Mouse (Mus musculus): ENCODE measurements around the gene Vdr. TPM values are rescaled to one million over a fixed set of nuclear protein-coding genes. Genes with fewer than 3 reads are reported as not detected.
A peak's percentile ranks its signal among the peaks of the same experiment; 100 is the strongest.

The Vdr gene
- polyA plus RNA-seq, 1 experiment from 2014 or later: 2.6 TPM

GRCm38 (mm10) chr15:97809942-97810341 is 100.5 kb downstream of the Vdr start:
- Histone ChIP-seq H3K9me3 (ENCODE audit: low read length) (no peaks in the 10 kb centered on the region), H3K27me3 (replicated peaks; ENCODE audit: insufficient read depth, low read length) (no peaks in the 10 kb centered on the region), H3K4me3 (ENCODE audit: low read depth, low read length) (no peak overlapping the region), H3K9ac (replicated peaks; ENCODE audit: low read depth) (no peak overlapping the region), H3K36me3 (ENCODE audit: insufficient read depth, low read length) (peaks cover 38% of the 10 kb centered on the region), H3K4me1 (ENCODE audit: insufficient read depth, low read depth, low read length) (peaks cover 20% of the 10 kb centered on the region), H3K4me2 (replicated peaks; ENCODE audit: low read depth, low read length) (no peak overlapping the region), H3K27ac (ENCODE audit: low read length) (no peak overlapping the region)
- TF ChIP-seq CTCF (IDR thresholded peaks at IDR 0.05) (peak; percentile 73), EP300 (IDR thresholded peaks at IDR 0.05) (no peak)
- DNase-seq (ENCODE audit: low spot score) (peak; percentile 51), ATAC-seq (peak; percentile 32; the same call in 1 of the 2 replicates)
- 84% methylated on average over 5 of the region's 5 CpGs for WGBS

- WGBS: 79% methylated on average over 14 of the region's 14 CpGs
- TF ChIP-seq EP300 (IDR thresholded peaks at IDR 0.05): no peak
- no peak for TF ChIP-seq CTCF (IDR thresholded peaks at IDR 0.05)
- ATAC-seq: no peak
These were observed 101.2 kb downstream of the Vdr start for GRCm38 (mm10) chr15:97809206-97809605.

GRCm38 (mm10) chr15:97808532-97808931 is 101.9 kb downstream of the Vdr start:
- no peaks in the 10 kb centered on the region for H3K27me3 ChIP-seq (replicated peaks; ENCODE audit: insufficient read depth, low read length)
- no peak overlapping the region for H3K9ac ChIP-seq (replicated peaks; ENCODE audit: low read depth)
- H3K4me3 ChIP-seq (ENCODE audit: low read depth, low read length): no peak overlapping the region
- no peak overlapping the region for H3K27ac ChIP-seq (ENCODE audit: low read length)
- no peak overlapping the region for H3K4me2 ChIP-seq (replicated peaks; ENCODE audit: low read depth, low read length)
- TF ChIP-seq EP300 (IDR thresholded peaks at IDR 0.05) (no peak), CTCF (IDR thresholded peaks at IDR 0.05) (no peak)
- peaks cover 43% of the 10 kb centered on the region for H3K36me3 ChIP-seq (ENCODE audit: insufficient read depth, low read length)
- no peaks in the 10 kb centered on the region for H3K9me3 ChIP-seq (ENCODE audit: low read length)
- ATAC-seq (no peak), DNase-seq (ENCODE audit: low spot score) (no peak)
- 81% methylated on average over 14 of the region's 14 CpGs for WGBS
- peaks cover 13% of the 10 kb centered on the region for H3K4me1 ChIP-seq (ENCODE audit: insufficient read depth, low read depth, low read length)

More at GRCm38 (mm10) chr15:97809206-97809605, 101.2 kb downstream of the Vdr start:
- H3K9me3 ChIP-seq (ENCODE audit: low read length): no peaks in the 10 kb centered on the region
- H3K4me1 ChIP-seq (ENCODE audit: insufficient read depth, low read depth, low read length): peaks cover 13% of the 10 kb centered on the region
- no peak overlapping the region for H3K4me2 ChIP-seq (replicated peaks; ENCODE audit: low read depth, low read length)
- DNase-seq (ENCODE audit: low spot score): no peak
- no peak overlapping the region for H3K4me3 ChIP-seq (ENCODE audit: low read depth, low read length)
- H3K27ac ChIP-seq (ENCODE audit: low read length): no peak overlapping the region
- peaks cover 43% of the 10 kb centered on the region for H3K36me3 ChIP-seq (ENCODE audit: insufficient read depth, low read length)
- H3K27me3 ChIP-seq (replicated peaks; ENCODE audit: insufficient read depth, low read length): no peaks in the 10 kb centered on the region
- H3K9ac ChIP-seq (replicated peaks; ENCODE audit: low read depth): no peak overlapping the region

GRCm38 (mm10) chr15:97807867-97808266 is 102.6 kb downstream of the Vdr start:
- no peaks in the 10 kb centered on the region for H3K9me3 ChIP-seq (ENCODE audit: low read length)
- no peak overlapping the region for H3K4me2 ChIP-seq (replicated peaks; ENCODE audit: low read depth, low read length)
- WGBS: 72% methylated on average over 12 of the region's 12 CpGs
- H3K4me1 ChIP-seq (ENCODE audit: insufficient read depth, low read depth, low read length): peaks cover 8% of the 10 kb centered on the region; the same call in 1 of the 2 replicates
- ATAC-seq (no peak), DNase-seq (ENCODE audit: low spot score) (no peak)
- H3K4me3 ChIP-seq (ENCODE audit: low read depth, low read length): no peak overlapping the region
- peaks cover 43% of the 10 kb centered on the region for H3K36me3 ChIP-seq (ENCODE audit: insufficient read depth, low read length)
- H3K27ac ChIP-seq (ENCODE audit: low read length): no peak overlapping the region
- no peak for TF ChIP-seq CTCF (IDR thresholded peaks at IDR 0.05)
- no peak for TF ChIP-seq EP300 (IDR thresholded peaks at IDR 0.05)
- H3K9ac ChIP-seq (replicated peaks; ENCODE audit: low read depth): no peak overlapping the region
- no peaks in the 10 kb centered on the region for H3K27me3 ChIP-seq (replicated peaks; ENCODE audit: insufficient read depth, low read length)

Other genes starting within 250 kb of the Vdr start
- 14.3 and 15.5 TPM in 2 replicates for gene Rpap3, start 204.8 kb downstream of the Vdr start, polyA plus RNA-seq (2015; fragmentation: Nextera tagmentation; extraction: Ambion mirVana)
- 2.1 and 2.9 TPM in 2 replicates for gene Endou, start 179.3 kb downstream of the Vdr start, polyA plus RNA-seq (2015; fragmentation: Nextera tagmentation; extraction: Ambion mirVana)
- 18.7 and 25.5 TPM in 2 replicates for gene Rapgef3, start 142.7 kb downstream of the Vdr start, polyA plus RNA-seq (2015; fragmentation: Nextera tagmentation; extraction: Ambion mirVana)
- 69.5 and 75.7 TPM in 2 replicates for gene Slc48a1, start 132.1 kb downstream of the Vdr start, polyA plus RNA-seq (2015; fragmentation: Nextera tagmentation; extraction: Ambion mirVana)
- 43.2 and 52.1 TPM in 2 replicates for gene Hdac7, start 66.1 kb downstream of the Vdr start, polyA plus RNA-seq (2015; fragmentation: Nextera tagmentation; extraction: Ambion mirVana)
- gene Tmem106c, start 53.6 kb upstream of the Vdr start, polyA plus RNA-seq (2015; fragmentation: Nextera tagmentation; extraction: Ambion mirVana): 30.3 and 36.7 TPM in 2 replicates
- 0.18 TPM in 1 of 2 replicates, not detected in the other for gene Col2a1, start 94.1 kb upstream of the Vdr start, polyA plus RNA-seq (2015; fragmentation: Nextera tagmentation; extraction: Ambion mirVana)
- gene Pfkm, start 182.0 kb upstream of the Vdr start, polyA plus RNA-seq (2015; fragmentation: Nextera tagmentation; extraction: Ambion mirVana): 12.8 and 15.5 TPM in 2 replicates
- gene Senp1, start 183.1 kb upstream of the Vdr start, polyA plus RNA-seq (2015; fragmentation: Nextera tagmentation; extraction: Ambion mirVana): 9.2 and 10.2 TPM in 2 replicates

Measured in lung, postnatal 0 days (tissue).